Mouse (Mus musculus) thymus, adult 2 months (tissue): ENCODE data around the gene Siglecf. TPM values are rescaled to one million over a fixed set of nuclear protein-coding genes. Genes with fewer than 3 reads are reported as not detected.

Experiments used
- DNase-seq: peaks from one replicate; pipeline ENCODE4 v3.0.0; 2021
- H3K27ac ChIP-seq: fragments of 200-500 bp; 2 replicates; pipeline ENCODE4 v1.5.1; 2012; ENCODE audit warnings: low read length, control low read depth; ENCODE audit not compliant: control insufficient read depth, insufficient read depth
- H3K27me3 ChIP-seq: fragments of 200-500 bp; 2 replicates; pipeline ENCODE4 v1.6.1; 2012; ENCODE audit warnings: mild to moderate bottlenecking, low read length, moderate library complexity, mixed read lengths; ENCODE audit not compliant: control insufficient read depth, insufficient read depth
- H3K36me3 ChIP-seq: fragments of 200-500 bp; 2 replicates; pipeline ENCODE4 v1.6.1; 2012; ENCODE audit warnings: mild to moderate bottlenecking, low read length, moderate library complexity; ENCODE audit not compliant: control insufficient read depth, insufficient read depth
- H3K4me1 ChIP-seq: fragments of 200-500 bp; replicated peaks from 2 replicates; pipeline ENCODE4 v1.6.1; 2012; ENCODE audit warnings: low read length; ENCODE audit not compliant: control insufficient read depth, insufficient read depth
- H3K4me3 ChIP-seq: fragments of 200-500 bp; 2 replicates; pipeline ENCODE4 v1.5.1; 2012; ENCODE audit warnings: mild to moderate bottlenecking, low read length, control low read depth, moderate library complexity; ENCODE audit not compliant: control insufficient read depth, insufficient read depth
- CTCF ChIP-seq: fragments of 200-500 bp; IDR thresholded peaks from 2 replicates; pipeline ENCODE4 v1.5.1; 2012; ENCODE audit warnings: mild to moderate bottlenecking, control low read depth, low read length, moderate library complexity, borderline replicate concordance; ENCODE audit not compliant: control insufficient read depth, poor library complexity, insufficient read depth; ENCODE audit errors: extremely low read depth
- POLR2A ChIP-seq: fragments of 200-500 bp; IDR thresholded peaks from 2 replicates; pipeline ENCODE4 v1.6.1; 2012; ENCODE audit warnings: mild to moderate bottlenecking, low read length, control low read depth, moderate library complexity; ENCODE audit not compliant: control insufficient read depth, poor library complexity, insufficient read depth; ENCODE audit errors: extremely low read depth
- WGBS: fragments of 180-500 bp; shearing (Covaris S2); methylation state at CpG from one replicate; pipeline ENCODE4 v1.1.7; 2018; 5-methylcytosine and 5-hydroxymethylcytosine counted together
- polyA plus RNA-seq: library from polyadenylated mRNA; depleted of rRNA; stranded (reverse); fragments of >200 nt; gene quantifications from 2 replicates; pipeline ENCODE4 v1.2.3, GENCODE M21; 2012; rRNA removed

Gene Siglecf
- polyA plus RNA-seq, 1 experiment, result 2.0 TPM

DNA sequence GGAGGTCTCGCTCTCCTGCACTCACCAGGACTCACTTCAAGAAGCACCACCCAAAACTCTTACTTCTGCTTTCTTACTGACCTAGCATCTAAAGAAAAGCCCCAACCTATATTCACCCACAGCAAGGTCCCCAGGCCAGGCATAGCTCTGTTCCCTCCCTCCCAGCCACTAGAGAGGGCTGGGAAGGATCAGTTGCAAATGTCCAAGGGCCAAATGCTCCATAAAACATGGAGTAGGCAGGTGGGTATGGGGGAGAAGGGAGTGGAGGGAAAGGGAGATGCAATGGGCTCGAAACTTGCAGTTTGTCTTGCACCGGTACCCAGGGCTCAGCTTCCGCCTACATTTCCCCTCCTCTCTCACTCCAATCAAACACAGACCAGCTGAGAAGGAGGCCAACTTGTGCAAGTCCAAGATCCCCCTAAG is 57.0 kb downstream of the Siglecf start, which contains the start of gene Siglecg:
Siglecg (plus strand) TSS at position 74 of the 423 bp plus-strand sequence.
- no peak within 1 kb of the TSS for H3K4me3 ChIP-seq
- no peak for TF ChIP-seq CTCF
- no peak for TF ChIP-seq POLR2A
- WGBS, result 46% methylated on average over 4 of the region's 4 CpGs
- no peak for DNase-seq
- H3K27me3 ChIP-seq, result no peaks in the 10 kb centered on the region
- no peaks in the 10 kb centered on the region for H3K36me3 ChIP-seq
- H3K27ac ChIP-seq, result no peak within 1 kb of the TSS; the same call in 1 of the 2 replicates
- H3K4me1 ChIP-seq, result no peaks in the 10 kb centered on the region

DNA sequence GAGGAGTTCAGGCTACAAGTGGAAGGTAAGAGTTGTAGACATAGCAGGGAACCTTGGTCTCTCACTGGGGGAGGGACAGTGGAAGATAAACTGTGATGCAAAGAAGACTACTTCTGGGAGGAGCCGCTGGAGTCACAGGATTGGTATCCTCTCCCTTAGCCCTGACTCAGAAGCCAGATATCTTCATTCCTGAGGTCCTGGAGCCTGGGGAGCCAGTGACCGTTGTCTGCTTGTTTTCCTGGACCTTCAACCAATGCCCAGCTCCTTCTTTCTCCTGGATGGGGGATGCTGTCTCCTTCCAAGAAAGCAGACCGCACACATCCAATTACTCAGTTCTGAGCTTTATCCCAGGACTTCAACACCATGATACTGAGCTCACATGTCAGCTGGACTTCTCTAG is 57.9 kb downstream of the Siglecf start:
- Histone ChIP-seq H3K4me3 (no peak overlapping the region), H3K4me1 (no peaks in the 10 kb centered on the region), H3K36me3 (no peaks in the 10 kb centered on the region), H3K27me3 (no peaks in the 10 kb centered on the region), H3K27ac (no peak overlapping the region)
- TF ChIP-seq CTCF (no peak), POLR2A (no peak)
- 96% methylated on average over 3 of the region's 3 CpGs for WGBS
- no peak for DNase-seq

Other genes starting within 250 kb of the Siglecf start
- not detected in 2 replicates for gene Zfp936, start 237.1 kb upstream of the Siglecf start, polyA plus RNA-seq
- 5.6 and 6.7 TPM in 2 replicates for gene Zfp715, start 38.0 kb upstream of the Siglecf start, polyA plus RNA-seq
- 13.8 and 17.8 TPM in 2 replicates for gene Siglecg, start 56.9 kb downstream of the Siglecf start, polyA plus RNA-seq
- gene Lim2, start 76.3 kb downstream of the Siglecf start, polyA plus RNA-seq, result 0.04 TPM in 1 of 2 replicates, not detected in the other
- gene Nkg7, start 85.7 kb downstream of the Siglecf start, polyA plus RNA-seq, result 57.9 and 69.4 TPM in 2 replicates
- not detected in 2 replicates for gene Cldnd2, start 89.4 kb downstream of the Siglecf start, polyA plus RNA-seq
- gene Etfb, start 92.7 kb downstream of the Siglecf start, polyA plus RNA-seq, result 61.4 and 79.7 TPM in 2 replicates
- gene Gm45233, start 92.8 kb downstream of the Siglecf start, polyA plus RNA-seq, result 0.59 and 1.8 TPM in 2 replicates
- gene Vsig10l, start 111.8 kb downstream of the Siglecf start, polyA plus RNA-seq, result 2.7 and 3.8 TPM in 2 replicates
- 1.1 and 1.2 TPM in 2 replicates for gene Iglon5, start 138.7 kb downstream of the Siglecf start, polyA plus RNA-seq
- 0.03 TPM in 1 of 2 replicates, not detected in the other for gene 4931406B18Rik, start 154.6 kb downstream of the Siglecf start, polyA plus RNA-seq
- 12.3 and 15.8 TPM in 2 replicates for gene Cd33, start 193.1 kb downstream of the Siglecf start, polyA plus RNA-seq
- 1.2 and 1.5 TPM in 2 replicates for gene Zfp658, start 210.9 kb downstream of the Siglecf start, polyA plus RNA-seq
- 2.4 and 2.7 TPM in 2 replicates for gene Zfp719, start 228.3 kb downstream of the Siglecf start, polyA plus RNA-seq